Mouse (Mus musculus) mouse trophoblast stem cell (cell line): ENCODE results near the gene Prkd2.

Experiments
- in situ Hi-C, 2 experiments: fragments of 300-500 bp; cut with MseI, MboI; formaldehyde crosslinking; loops; 2 replicates in 1 of 2; 3 replicates in 1 of 2; pipeline ENCODE4 v1.15.1; 2025

Prkd2 gene

DNA sequence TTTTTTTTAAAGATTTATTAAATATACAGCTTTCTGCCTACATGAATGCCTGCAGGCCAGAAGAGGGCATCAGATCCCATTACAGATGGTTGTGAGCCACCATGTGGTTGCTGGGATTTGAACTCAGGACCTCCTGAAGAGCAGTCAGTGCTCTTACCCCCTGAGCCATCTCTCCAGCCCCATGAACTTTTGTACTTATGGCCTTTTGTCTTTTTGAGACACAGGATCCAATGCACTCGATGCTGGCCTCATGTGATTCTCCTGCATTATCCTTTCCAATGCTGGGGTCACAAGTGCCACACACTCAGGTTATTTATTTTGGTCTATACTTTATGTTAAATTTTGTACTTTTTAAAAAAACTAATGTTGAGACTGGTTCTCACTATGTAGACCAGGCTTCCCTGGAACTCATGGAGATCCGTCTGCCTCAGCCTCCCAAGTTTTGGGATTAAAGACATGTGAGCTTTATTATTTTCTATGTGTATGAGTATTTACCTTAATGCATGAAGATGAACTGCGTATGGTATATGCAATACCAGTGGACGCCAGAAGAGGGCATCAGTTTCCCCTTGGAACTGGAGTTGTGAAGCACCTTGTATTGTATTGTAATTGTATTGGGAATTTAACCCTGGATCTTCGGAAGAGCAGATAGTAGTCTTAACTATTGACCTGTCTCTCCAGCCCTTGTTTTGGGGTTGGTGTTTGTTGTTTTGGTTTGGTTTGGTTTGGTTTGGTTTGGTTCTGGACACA is 17.4 kb downstream of the Prkd2 start:
- in situ Hi-C loops = no loop called here

DNA sequence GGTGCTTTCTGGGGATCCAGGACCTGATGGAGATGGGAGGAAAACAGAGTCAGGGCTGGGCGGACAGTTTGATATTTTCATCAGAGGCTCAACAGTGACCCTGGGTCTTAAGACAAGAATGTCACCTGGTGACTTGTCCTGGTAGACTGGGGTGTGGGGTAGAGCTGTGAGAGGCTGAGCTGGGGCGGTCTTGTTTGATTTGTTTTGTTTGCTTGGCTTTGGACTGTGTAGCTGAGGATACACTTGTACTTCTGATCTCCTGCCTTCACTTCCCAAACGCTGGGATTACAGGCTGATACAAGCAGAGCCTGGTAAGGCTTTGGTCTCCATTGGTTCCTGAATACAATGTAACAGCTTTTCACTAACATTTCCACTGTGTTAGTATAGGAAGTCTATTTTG is 24.8 kb downstream of the Prkd2 start:
- in situ Hi-C loops = no loop called here

- in situ Hi-C loops = no loop called here
Measured at GRCm38 (mm10) chr7:16869497-16869896, 26.8 kb downstream of the Prkd2 start.

GRCm38 (mm10) chr7:16871600-16871999 is 28.9 kb downstream of the Prkd2 start:
- in situ Hi-C loops = no loop called here

- in situ Hi-C loops = no loop called here
Measured at GRCm38 (mm10) chr7:16872478-16872877, 29.8 kb downstream of the Prkd2 start.

DNA sequence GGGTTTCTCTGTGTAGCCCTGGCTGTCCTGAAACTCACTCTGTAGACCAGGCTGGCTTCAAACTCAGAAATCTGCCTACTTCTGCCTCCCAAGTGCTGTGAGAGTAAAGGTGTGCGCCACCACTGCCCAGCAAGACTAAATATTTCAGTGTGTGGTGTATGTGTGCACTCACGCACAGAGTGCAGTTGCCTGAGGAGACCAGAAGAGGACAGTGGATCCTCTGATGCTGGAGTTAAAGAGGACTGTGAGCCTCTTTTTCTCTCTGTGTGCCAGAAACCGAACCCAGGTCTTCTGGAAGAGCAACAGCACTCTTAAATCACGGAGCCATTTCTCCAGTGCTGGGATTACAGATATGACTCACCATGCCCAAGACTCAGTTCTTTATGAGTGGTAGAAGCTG is 30.7 kb downstream of the Prkd2 start:
- in situ Hi-C loops = no loop called here

DNA sequence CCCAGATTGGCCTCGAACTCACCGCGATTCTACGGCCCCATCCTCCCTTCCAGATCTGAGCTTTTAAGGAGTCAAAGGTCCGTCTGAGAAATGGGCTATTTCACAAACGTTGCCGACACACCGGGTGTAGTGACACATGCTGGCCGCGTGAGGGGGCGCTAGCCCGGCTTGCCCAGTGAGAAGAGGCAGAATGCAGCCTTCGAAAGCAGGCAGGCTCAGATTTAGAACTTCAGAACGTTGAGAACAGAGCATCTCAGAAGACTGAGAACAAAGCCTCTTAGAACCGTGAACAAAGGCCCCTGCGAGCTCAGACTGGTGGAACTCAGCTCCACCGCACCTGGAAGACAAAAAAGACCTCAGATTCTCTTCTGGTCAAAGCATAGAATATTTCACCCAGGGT is 31.5 kb downstream of the Prkd2 start:
- in situ Hi-C loops = no loop called here

DNA sequence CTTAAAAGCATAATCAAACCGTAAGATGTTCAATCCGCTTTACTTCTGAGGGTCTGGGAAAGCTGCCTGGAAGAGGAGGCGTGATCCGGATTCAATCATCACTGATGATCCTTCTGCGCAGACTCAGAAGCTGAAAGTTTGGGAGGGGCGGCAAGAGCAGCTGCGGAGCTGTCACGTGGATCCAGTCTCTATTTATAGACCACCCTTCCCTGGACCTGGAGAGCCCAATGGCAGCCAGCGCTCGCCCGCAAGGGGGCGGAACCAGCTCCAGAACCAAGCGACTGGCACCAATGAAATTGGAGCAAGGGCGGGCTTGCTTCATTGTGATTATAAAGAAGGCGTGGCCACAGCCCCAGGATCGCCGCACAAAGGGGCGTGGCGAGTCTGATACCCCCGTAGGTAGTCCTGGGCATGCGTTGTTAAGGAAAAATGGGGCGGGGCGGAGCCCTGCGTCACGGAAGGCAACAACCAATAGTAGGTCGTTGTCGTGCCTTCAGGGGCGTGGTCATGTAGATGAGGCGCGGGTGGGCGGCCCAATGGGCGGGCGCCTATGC is 32.1 kb downstream of the Prkd2 start:
- in situ Hi-C loops = no loop called here

GRCm38 (mm10) chr7:16875310-16875325 is 32.4 kb downstream of the Prkd2 start, which contains the start of gene Dact3:
TSS of gene Dact3 (plus strand) at chr7:16875317.
- in situ Hi-C loops = no loop called here

- in situ Hi-C loops = no loop called here
Measured at GRCm38 (mm10) chr7:16875326-16875725, 32.6 kb downstream of the Prkd2 start.

DNA sequence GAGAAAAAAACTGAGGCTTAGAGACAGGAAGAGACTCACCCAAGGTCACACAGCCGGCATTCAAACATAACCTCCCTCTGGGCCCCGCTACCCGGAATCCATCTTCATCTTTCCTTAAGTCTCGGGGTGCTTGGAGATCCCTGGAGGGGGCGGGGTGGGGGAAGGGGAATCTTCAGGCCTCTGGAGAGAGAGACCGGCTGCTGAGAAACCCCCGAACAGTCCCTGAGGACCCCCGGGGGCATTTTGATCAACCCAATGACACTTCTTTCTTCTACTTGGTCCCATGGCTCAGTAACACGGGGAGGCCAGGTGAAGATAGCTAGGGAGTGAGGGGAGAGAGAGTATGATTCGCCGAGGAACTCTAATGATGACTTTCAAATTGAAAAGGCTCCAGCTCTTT is 33.3 kb downstream of the Prkd2 start:
- in situ Hi-C loops = no loop called here

DNA sequence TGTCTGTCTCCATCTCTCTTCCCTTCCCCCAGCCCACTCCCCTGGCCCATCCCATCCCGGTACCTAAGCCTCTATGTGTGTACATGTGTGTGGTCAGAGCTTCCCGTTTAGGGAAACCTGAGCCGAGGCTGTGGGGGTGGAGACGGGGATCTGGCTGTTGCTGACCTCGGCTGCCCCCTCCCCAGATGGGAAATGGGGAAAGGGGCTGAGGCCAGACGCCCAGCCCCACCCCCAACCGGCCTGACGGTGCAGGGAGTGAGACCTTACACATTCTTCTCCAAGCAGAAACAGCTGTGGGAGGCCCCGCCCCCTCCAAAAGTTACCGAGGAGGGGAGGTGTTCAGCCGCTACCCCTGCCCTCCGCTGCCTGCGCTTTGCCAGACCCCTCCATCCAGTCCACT is 33.9 kb downstream of the Prkd2 start:
- in situ Hi-C loops = no loop called here

- in situ Hi-C loops = no loop called here
Measured at GRCm38 (mm10) chr7:16877717-16878116, 35.0 kb downstream of the Prkd2 start.

DNA sequence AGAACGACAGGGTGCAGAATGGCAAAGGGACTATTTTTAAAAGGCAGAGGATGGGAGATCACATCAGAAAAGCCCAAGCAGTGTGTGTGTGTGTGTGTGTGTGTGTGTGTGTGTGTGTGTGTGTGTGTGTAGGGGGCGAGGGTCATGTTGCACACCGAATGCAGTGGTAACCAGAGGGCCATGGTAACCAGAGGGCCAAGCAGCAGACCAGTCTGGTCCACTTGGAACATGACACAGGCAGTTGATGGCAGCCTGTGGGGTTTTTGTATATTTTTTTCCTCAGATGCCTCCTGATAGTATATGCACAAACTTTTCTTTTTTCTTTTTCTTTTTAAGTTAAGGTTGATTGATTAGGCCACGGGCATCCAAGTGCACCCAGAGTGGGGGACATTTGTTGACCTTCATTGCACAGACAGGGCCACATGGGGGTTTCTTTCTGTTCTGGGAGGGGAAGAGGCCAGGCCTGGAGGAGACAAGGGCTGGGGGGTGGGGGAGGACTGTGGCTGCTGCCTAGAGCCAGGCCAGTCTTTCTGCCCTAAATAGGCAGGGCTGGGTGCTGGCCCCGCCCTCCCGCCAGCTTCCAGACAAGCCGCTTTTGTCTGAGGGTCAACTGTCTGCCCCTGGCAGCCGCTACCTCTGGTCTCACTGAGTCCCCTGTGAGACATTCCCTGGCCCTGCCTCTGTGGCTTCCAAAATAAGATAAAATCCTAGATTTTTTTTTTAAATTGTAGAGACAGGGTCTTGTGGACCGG is 37.3 kb downstream of the Prkd2 start:
- in situ Hi-C loops = no loop called here

DNA sequence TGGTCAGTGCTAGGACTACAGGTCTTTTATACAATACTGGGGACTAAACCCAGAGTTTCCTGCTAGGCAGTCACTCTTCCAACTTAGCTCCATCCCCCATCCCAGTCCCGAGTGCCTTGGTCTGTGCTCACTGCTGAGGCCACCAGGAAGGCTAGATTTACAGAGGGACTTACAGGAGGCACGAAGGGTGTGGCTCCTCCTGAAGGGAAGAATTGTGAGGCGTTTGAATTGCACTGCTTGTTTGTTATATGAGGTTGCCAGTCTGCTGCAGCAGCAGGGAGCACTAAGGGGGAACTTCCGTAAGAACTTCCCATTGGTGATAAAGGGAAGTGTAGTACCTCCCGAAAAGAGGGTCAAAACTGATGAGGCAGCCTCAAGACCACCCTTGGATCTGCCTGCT is 37.9 kb downstream of the Prkd2 start:
- in situ Hi-C loops = no loop called here

DNA sequence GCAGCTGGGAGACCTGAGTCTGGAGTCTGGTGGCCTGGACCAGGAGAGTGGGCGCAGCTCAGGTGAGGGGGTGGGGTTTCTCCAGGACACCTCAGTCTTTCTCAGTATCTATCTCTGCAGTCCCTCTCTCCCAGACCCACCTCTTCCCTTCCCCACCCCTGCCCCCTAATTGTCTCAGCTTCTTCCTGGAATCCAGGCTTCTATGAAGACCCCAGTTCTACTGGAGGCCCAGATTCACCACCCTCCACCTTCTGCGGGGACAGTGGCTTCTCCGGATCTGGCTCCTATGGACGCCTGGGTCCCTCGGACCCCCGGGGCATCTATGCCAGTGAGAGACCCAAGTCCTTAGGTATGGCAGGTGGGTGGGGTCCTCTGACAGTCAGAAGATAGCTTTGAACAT is 40.5 kb downstream of the Prkd2 start:
- in situ Hi-C loops = no loop called here

DNA sequence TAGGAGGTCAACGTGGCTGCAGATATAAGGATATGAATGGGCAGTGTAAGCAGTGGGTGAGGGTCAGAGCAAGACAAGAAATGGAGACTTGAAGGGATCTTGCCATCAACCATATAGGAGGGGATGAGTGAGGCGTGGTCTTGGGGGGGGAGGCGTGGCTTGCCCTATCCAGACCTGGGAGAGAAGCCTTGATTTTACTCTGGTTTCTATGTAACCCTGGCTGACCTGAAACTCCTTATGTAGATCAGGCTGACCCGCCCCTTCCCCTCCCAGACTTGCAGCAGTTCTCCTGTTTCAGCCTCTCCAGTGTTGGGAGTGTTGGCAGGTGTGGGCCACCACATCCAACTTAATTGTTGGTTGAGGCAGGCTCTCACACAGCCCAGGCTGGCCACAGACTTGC is 41.6 kb downstream of the Prkd2 start:
- in situ Hi-C loops = no loop called here

DNA sequence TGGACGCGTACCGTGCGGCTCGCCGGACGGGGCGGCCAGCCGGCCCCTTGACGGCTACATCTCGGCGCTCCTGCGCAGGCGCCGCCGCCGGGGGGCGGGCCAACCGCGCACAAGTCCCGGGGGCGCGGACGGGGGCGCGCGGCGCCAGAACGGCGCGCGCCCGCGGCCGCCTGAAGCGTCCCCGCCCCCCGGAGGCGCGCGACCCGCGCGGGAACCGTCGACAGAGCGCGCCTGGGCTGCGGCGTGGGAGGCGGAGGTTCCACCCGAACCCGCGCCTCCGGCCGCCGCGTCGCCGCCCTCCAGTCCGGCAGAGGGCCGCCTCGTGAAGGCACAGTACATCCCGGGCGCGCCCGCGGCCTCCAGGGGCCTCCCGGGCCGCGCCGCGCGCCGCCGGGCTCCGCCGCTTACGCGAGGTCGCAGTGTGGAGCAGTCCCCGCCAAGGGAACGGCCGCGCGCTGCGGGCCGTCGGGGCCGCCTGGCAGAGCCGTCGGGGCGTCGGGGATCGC is 42.6 kb downstream of the Prkd2 start:
- in situ Hi-C loops = loop anchor here in 1 of 2 experiments (5.0 kb wide), 1 partner anchor 37 kb away; the partner anchor contains the start of gene Calm3

DNA sequence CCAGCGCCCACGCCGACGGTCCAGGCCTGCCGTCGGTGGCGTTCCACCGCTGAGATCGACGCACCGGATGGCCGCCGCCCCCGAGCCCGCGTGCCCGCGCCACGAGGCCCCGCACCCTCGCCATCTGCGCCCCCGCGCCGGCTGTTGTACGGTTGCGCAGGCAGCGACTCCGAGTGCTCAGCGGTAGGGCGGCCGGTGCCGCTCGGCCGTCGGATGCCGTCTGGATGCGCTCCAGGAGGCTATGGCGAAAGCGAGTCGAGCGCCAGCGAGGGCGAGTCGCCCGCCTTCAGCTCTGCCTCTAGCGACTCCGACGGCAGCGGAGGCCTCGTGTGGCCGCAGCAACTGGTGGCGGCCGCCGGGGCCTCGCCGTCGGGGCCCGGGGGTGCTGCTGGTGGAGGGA is 43.2 kb downstream of the Prkd2 start:
- in situ Hi-C loops = loop anchor here in 1 of 2 experiments (5.0 kb wide), 1 partner anchor 36 kb away; the partner anchor contains the start of gene Calm3

DNA sequence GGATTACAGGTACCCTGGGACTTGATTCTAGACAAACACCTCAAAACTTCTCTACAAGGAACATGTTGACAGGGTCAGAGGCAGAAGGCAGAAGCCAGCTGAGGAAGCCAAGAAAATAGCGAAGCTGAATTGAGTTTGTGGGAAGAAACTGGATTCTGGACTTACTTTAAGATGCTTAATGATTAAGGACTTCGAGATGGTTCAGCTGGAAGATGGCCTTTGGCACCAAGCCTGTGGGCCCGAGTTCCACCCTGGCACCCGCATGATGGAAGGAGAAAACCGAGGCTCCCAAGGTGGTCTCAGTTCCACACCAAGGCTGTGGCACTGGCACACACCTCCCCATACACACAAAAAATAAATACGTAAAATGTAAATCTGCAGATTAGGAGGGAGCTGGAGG is 47.8 kb downstream of the Prkd2 start:
- in situ Hi-C loops = no loop called here

DNA sequence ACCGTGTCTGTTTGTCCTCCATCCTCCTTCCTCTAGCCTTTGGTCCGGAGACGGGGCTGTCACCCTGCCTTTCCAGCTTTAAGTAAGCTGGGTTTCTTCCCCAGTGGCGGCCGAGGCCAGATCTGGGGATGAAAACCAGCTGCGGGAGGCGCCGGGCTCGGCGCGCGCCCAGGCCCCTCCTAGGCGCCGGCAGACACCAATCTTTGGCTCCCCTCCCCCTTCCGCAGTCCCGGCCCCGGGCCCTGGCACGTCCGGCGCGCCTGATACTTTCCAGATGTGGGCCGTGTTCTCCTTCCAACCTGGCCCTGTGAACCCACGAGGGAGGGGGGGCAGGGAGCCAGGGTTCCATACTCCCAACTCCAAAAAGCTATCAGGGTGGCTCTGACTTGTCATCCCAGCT is 48.2 kb downstream of the Prkd2 start:
- in situ Hi-C loops = no loop called here

DNA sequence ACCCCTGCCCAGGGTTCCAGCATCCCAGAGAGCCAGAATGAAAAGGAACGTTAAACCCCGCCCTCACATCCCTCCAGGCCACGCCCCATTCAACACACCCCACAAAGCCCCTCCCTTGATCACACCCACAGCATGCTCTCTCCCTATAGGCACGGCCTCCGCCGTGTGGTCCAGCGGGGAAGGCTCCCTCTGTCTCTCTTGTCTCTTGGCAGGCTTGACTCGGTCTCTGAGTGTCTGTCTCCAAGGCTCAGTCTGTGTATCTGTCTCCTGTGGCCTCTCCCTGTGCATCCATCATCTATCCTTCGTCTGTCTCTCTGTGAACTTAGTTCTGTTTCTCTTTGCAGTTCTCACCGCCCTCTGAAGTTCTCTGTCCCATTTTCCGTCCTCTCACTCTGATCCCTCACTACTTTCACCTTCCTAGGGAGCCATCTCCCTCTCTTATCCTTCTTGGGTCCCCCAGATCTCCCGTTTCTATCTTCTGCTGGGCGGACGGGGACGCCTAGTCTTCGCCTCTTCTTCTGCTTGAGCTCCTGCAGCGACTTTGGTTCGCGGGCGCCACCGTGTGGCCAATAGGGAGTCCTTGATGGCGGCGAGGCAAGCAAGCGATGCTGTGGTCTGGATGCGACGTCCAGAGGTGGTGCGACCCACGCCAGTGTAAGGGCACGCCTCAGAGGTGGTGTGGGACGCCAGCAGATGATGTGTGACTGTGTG is 49.1 kb downstream of the Prkd2 start, which contains the start of gene Gng8:
Gene Gng8 (plus strand): TSS at position 146 of the 711 bp plus-strand sequence.
- in situ Hi-C loops = no loop called here

GRCm38 (mm10) chr7:16892352-16892730 is 49.6 kb downstream of the Prkd2 start:
- in situ Hi-C loops = no loop called here
